Mouse (Mus musculus) kidney, adult 11 months (tissue): ENCODE measurements around the gene Slc35e3.
"Not testable (repeated sequence)": the region's sequence is repeated elsewhere in the genome, so short reads cannot be mapped to it uniquely, and the experiment has no call there.

ENCODE experiments used
- DNase-seq: peaks from one replicate; pipeline ENCODE4 v3.0.0; 2022

The Slc35e3 gene

GRCm38 (mm10) chr10:117749050-117749686 lies 3.0 kb upstream of the Slc35e3 start:
- no peak for DNase-seq

GRCm38 (mm10) chr10:117748276-117749049 lies 2.3 kb upstream of the Slc35e3 start:
- DNase-seq, result peak; percentile 79

GRCm38 (mm10) chr10:117747711-117748110 lies 1.5 kb upstream of the Slc35e3 start:
- DNase-seq, result no peak

- DNase-seq, result not testable (repeated sequence)
Observed at GRCm38 (mm10) chr10:117745570-117746296, 432 bp downstream of the Slc35e3 start.

GRCm38 (mm10) chr10:117743917-117744316 lies 2.2 kb downstream of the Slc35e3 start:
- no peak for DNase-seq

- DNase-seq, result no peak
Observed at GRCm38 (mm10) chr10:117743182-117743581, 3.0 kb downstream of the Slc35e3 start.

- no peak for DNase-seq
Observed at GRCm38 (mm10) chr10:117742618-117743017, 3.5 kb downstream of the Slc35e3 start.

- no peak for DNase-seq
Observed at GRCm38 (mm10) chr10:117741698-117742475, 4.3 kb downstream of the Slc35e3 start.

- no peak for DNase-seq
Observed at GRCm38 (mm10) chr10:117740921-117741320, 5.2 kb downstream of the Slc35e3 start.

GRCm38 (mm10) chr10:117740171-117740570 lies 6.0 kb downstream of the Slc35e3 start:
- DNase-seq, result no peak

GRCm38 (mm10) chr10:117739648-117739948 lies 6.6 kb downstream of the Slc35e3 start:
- DNase-seq, result no peak

GRCm38 (mm10) chr10:117738928-117739647 lies 7.1 kb downstream of the Slc35e3 start:
- no peak for DNase-seq

- no peak for DNase-seq
Observed at GRCm38 (mm10) chr10:117738140-117738921, 7.8 kb downstream of the Slc35e3 start.

- DNase-seq, result not testable (repeated sequence)
Observed at GRCm38 (mm10) chr10:117737498-117737897, 8.7 kb downstream of the Slc35e3 start.

GRCm38 (mm10) chr10:117737075-117737474 lies 9.1 kb downstream of the Slc35e3 start:
- DNase-seq, result peak; percentile 44

- no peak for DNase-seq
Observed at GRCm38 (mm10) chr10:117736573-117736972, 9.6 kb downstream of the Slc35e3 start.

GRCm38 (mm10) chr10:117735396-117735795 lies 10.8 kb downstream of the Slc35e3 start:
- not testable (repeated sequence) for DNase-seq

GRCm38 (mm10) chr10:117734104-117734852 lies 11.9 kb downstream of the Slc35e3 start:
- DNase-seq, result peak; percentile 66

- DNase-seq, result not testable (repeated sequence)
Observed at GRCm38 (mm10) chr10:117733626-117734025, 12.5 kb downstream of the Slc35e3 start.

- DNase-seq, result no peak
Observed at GRCm38 (mm10) chr10:117732962-117733592, 13.1 kb downstream of the Slc35e3 start.
